Mouse (Mus musculus) liver, embryonic 14.5 days (tissue): Measurements from ENCODE around the gene Tmem50b. TPM values are rescaled to one million over a fixed set of nuclear protein-coding genes. Genes with fewer than 3 reads are reported as not detected.

Experiments
- ATAC-seq: fragments of 200-750 bp; cut with Nextera tagmentation; 2 replicates; pipeline ENCODE4 v1.8.0; 2017; ENCODE audit warnings: moderate number of reproducible peaks, mild to moderate bottlenecking, moderate library complexity; ENCODE audit not compliant: insufficient read depth
- DNase-seq, 3 experiments: peaks; one replicate each; pipeline ENCODE4 v3.0.0-alpha.2; 2012 to 2013; ENCODE audit warnings: low read depth in 3 of 3, low spot score in 3 of 3
- H3K27ac ChIP-seq: fragments of 300-500 bp; sonication (generic); 2 replicates; pipeline ENCODE4 v1.5.1; 2014; ENCODE audit warnings: moderate library complexity, mild to moderate bottlenecking, control low read depth, inconsistent platforms
- H3K27me3 ChIP-seq: fragments of 300-500 bp; sonication (generic); 2 replicates; pipeline ENCODE4 v1.6.1; 2014; ENCODE audit warnings: mild to moderate bottlenecking, low read length, moderate library complexity; ENCODE audit not compliant: control insufficient read depth, insufficient read depth
- H3K36me3 ChIP-seq: fragments of 300-500 bp; sonication (generic); replicated peaks from 2 replicates; pipeline ENCODE4 v1.6.1; 2014; ENCODE audit warnings: low read depth; ENCODE audit not compliant: control insufficient read depth, insufficient read depth
- H3K4me1 ChIP-seq, 2 experiments: fragments of 200-500 bp in 1 of 2; fragments of 300-500 bp in 1 of 2; sonication (generic) in 1 of 2; replicated peaks; 2 replicates each; pipeline ENCODE4 v1.6.1; 2012 to 2014; ENCODE audit warnings: antibody characterized with exemption in 1 of 2, inconsistent platforms in 1 of 2, low read length in 1 of 2; ENCODE audit not compliant: control insufficient read depth in 2 of 2, insufficient read depth in 2 of 2
- H3K4me2 ChIP-seq: fragments of 300-500 bp; sonication (generic); 2 replicates; pipeline ENCODE4 v1.6.1; 2014; ENCODE audit warnings: low read depth, mild to moderate bottlenecking, control low read depth, moderate library complexity
- H3K4me3 ChIP-seq, 2 experiments: fragments of 200-500 bp in 1 of 2; fragments of 300-500 bp in 1 of 2; sonication (generic) in 1 of 2; 2 replicates each; pipeline ENCODE4 v1.5.1; 2012 to 2014; ENCODE audit warnings: low read depth in 2 of 2, low read length in 2 of 2, mild to moderate bottlenecking in 2 of 2, control low read depth in 1 of 2, inconsistent platforms in 1 of 2, moderate library complexity in 1 of 2; ENCODE audit not compliant: insufficient read depth in 1 of 2
- H3K9ac ChIP-seq: fragments of 300-500 bp; sonication (generic); replicated peaks from 2 replicates; pipeline ENCODE4 v1.6.1; 2014; ENCODE audit warnings: mild to moderate bottlenecking, control low read depth, moderate library complexity
- H3K9me3 ChIP-seq: fragments of 300-500 bp; sonication (generic); 2 replicates; pipeline ENCODE4 v1.6.1; 2016; ENCODE audit warnings: low read length, mixed read lengths; ENCODE audit not compliant: control insufficient read depth
- CTCF ChIP-seq: IDR thresholded peaks from 2 replicates; pipeline ENCODE4 v1.5.1; 2016; ENCODE audit warnings: antibody characterized with exemption, low read depth, control low read depth
- EP300 ChIP-seq: IDR thresholded peaks from 2 replicates; pipeline ENCODE4 v1.6.1; 2016; ENCODE audit warnings: antibody characterized with exemption, low read depth
- WGBS: fragments of 180-500 bp; shearing (Covaris S2); extraction: QIAGEN DNeasy Blood & Tissue Kit; methylation state at CpG from one replicate; pipeline ENCODE4 v1.1.7; 2014; ENCODE audit not compliant: insufficient replicate concordance; 5-methylcytosine and 5-hydroxymethylcytosine counted together
- microRNA-seq: library from miRNA; unstranded; fragments of <30 nt; microRNA quantifications from one replicate; pipeline ENCODE4, GENCODE M21; 2016
- polyA plus RNA-seq, 2 experiments: library from polyadenylated mRNA; depleted of rRNA in 1 of 2; stranded (reverse) in 1 of 2; unstranded in 1 of 2; fragments of >200 nt; fragmentation: Nextera tagmentation in 1 of 2; extraction: Ambion mirVana in 1 of 2; gene quantifications; 2 replicates each; pipeline versions ENCODE4 v1.2.1 to v1.2.3; 2012 to 2014

The Tmem50b gene
- polyA plus RNA-seq, 2 experiments, result 2.8 to 5.0 TPM

GRCm38 (mm10) chr16:91527051-91527450, 70.5 kb downstream of the Tmem50b start:
- Histone ChIP-seq H3K36me3 (no peaks in the 10 kb centered on the region), H3K4me3 (no peak overlapping the region), H3K27ac (no peak overlapping the region), H3K4me2 (0 out of 2 replicates have a peak overlapping the region, but pooled peaks have one; percentile 18), H3K27me3 (peaks cover 2% of the 10 kb centered on the region), H3K4me1 (peaks cover 7 to 13% of the 10 kb centered on the region in 2 experiments), H3K9ac (no peak overlapping the region), H3K9me3 (no peaks in the 10 kb centered on the region)
- ATAC-seq (no peak), DNase-seq (no peak)
- TF ChIP-seq EP300 (no peak), CTCF (peak; percentile 49)
- WGBS, result 50% methylated on average over 10 of the region's 10 CpGs

GRCm38 (mm10) chr16:91526274-91526673, 71.3 kb downstream of the Tmem50b start:
- 87% methylated on average over 6 of the region's 6 CpGs for WGBS
- no peak for ATAC-seq
- Histone ChIP-seq H3K4me2 (no peak overlapping the region), H3K4me3 (no peak overlapping the region), H3K9ac (no peak overlapping the region), H3K9me3 (no peaks in the 10 kb centered on the region), H3K4me1 (peaks cover 7 to 15% of the 10 kb centered on the region in 2 experiments), H3K27ac (no peak overlapping the region), H3K27me3 (peaks cover 4% of the 10 kb centered on the region), H3K36me3 (no peaks in the 10 kb centered on the region)
- no peak for TF ChIP-seq CTCF
- no peak for TF ChIP-seq EP300
- DNase-seq, result no peak

Small RNAs within 50 kb of the gene (microRNA-seq; reads per million reads assigned to microRNA genes)
- gene Mir6367, result not detected

Other genes with a start within 250 kb of the Tmem50b start
- 23.0 and 33.1 TPM in 2 replicates for gene Ifnar2, start 225.0 kb downstream of the Tmem50b start, polyA plus RNA-seq (2012; rRNA removed)
- 68.4 and 74.4 TPM in 2 replicates for gene Ifnar2, start 225.0 kb downstream of the Tmem50b start, polyA plus RNA-seq (2014; fragmentation: Nextera tagmentation; extraction: Ambion mirVana)
- 0.04 and 0.14 TPM in 2 replicates for gene Gm21970, start 206.1 kb downstream of the Tmem50b start, polyA plus RNA-seq (2012; rRNA removed)
- gene Gm21970, start 206.1 kb downstream of the Tmem50b start, polyA plus RNA-seq (2014; fragmentation: Nextera tagmentation; extraction: Ambion mirVana), result 0.67 TPM in 1 of 2 replicates, not detected in the other
- gene Il10rb, start 191.6 kb downstream of the Tmem50b start, polyA plus RNA-seq (2012; rRNA removed), result 12.4 and 12.7 TPM in 2 replicates
- 24.9 and 28.7 TPM in 2 replicates for gene Il10rb, start 191.6 kb downstream of the Tmem50b start, polyA plus RNA-seq (2014; fragmentation: Nextera tagmentation; extraction: Ambion mirVana)
- gene Ifnar1, start 112.6 kb downstream of the Tmem50b start, polyA plus RNA-seq (2012; rRNA removed), result 9.3 and 11.6 TPM in 2 replicates
- 15.4 and 16.2 TPM in 2 replicates for gene Ifnar1, start 112.6 kb downstream of the Tmem50b start, polyA plus RNA-seq (2014; fragmentation: Nextera tagmentation; extraction: Ambion mirVana)
- 3.9 and 4.9 TPM in 2 replicates for gene Ifngr2, start 50.7 kb downstream of the Tmem50b start, polyA plus RNA-seq (2012; rRNA removed)
- gene Ifngr2, start 50.7 kb downstream of the Tmem50b start, polyA plus RNA-seq (2014; fragmentation: Nextera tagmentation; extraction: Ambion mirVana), result 13.1 and 13.5 TPM in 2 replicates
- gene Dnajc28, start 21.2 kb upstream of the Tmem50b start, polyA plus RNA-seq (2012; rRNA removed), result 0.53 and 0.71 TPM in 2 replicates
- gene Dnajc28, start 21.2 kb upstream of the Tmem50b start, polyA plus RNA-seq (2014; fragmentation: Nextera tagmentation; extraction: Ambion mirVana), result 1.6 and 1.8 TPM in 2 replicates
- gene Gart, start 49.2 kb upstream of the Tmem50b start, polyA plus RNA-seq (2012; rRNA removed), result 35.1 and 42.3 TPM in 2 replicates
- gene Gart, start 49.2 kb upstream of the Tmem50b start, polyA plus RNA-seq (2014; fragmentation: Nextera tagmentation; extraction: Ambion mirVana), result 61.3 and 75.1 TPM in 2 replicates
- 48.2 and 64.2 TPM in 2 replicates for gene Son, start 49.7 kb upstream of the Tmem50b start, polyA plus RNA-seq (2012; rRNA removed)
- 42.9 and 45.0 TPM in 2 replicates for gene Son, start 49.7 kb upstream of the Tmem50b start, polyA plus RNA-seq (2014; fragmentation: Nextera tagmentation; extraction: Ambion mirVana)
- gene Donson, start 91.0 kb upstream of the Tmem50b start, polyA plus RNA-seq (2012; rRNA removed), result 13.8 and 26.2 TPM in 2 replicates
- 32.0 and 32.8 TPM in 2 replicates for gene Donson, start 91.0 kb upstream of the Tmem50b start, polyA plus RNA-seq (2014; fragmentation: Nextera tagmentation; extraction: Ambion mirVana)
- 12.1 and 17.9 TPM in 2 replicates for gene Cryzl1, start 131.2 kb upstream of the Tmem50b start, polyA plus RNA-seq (2012; rRNA removed)
- gene Cryzl1, start 131.2 kb upstream of the Tmem50b start, polyA plus RNA-seq (2014; fragmentation: Nextera tagmentation; extraction: Ambion mirVana), result 29.7 and 32.3 TPM in 2 replicates
- 46.8 and 54.4 TPM in 2 replicates for gene Itsn1, start 131.5 kb upstream of the Tmem50b start, polyA plus RNA-seq (2012; rRNA removed)
- gene Itsn1, start 131.5 kb upstream of the Tmem50b start, polyA plus RNA-seq (2014; fragmentation: Nextera tagmentation; extraction: Ambion mirVana), result 30.6 and 31.4 TPM in 2 replicates